Mouse (Mus musculus) bone marrow, adult 2 months (tissue): Measurements from ENCODE around the gene Tuft1.
"Not testable (repeated sequence)": the region's sequence is repeated elsewhere in the genome, so short reads cannot be mapped to it uniquely, and the experiment has no call there.

Experiments used
- CTCF ChIP-seq: fragments of 200-500 bp; IDR thresholded peaks from 2 replicates; pipeline ENCODE4 v1.5.1; 2011; ENCODE audit warnings: low read length, control low read depth; ENCODE audit not compliant: control insufficient read depth, insufficient read depth
- POLR2A ChIP-seq: fragments of 200-500 bp; IDR thresholded peaks from 2 replicates; pipeline ENCODE4 v1.6.1; 2011; ENCODE audit warnings: low read depth, mild to moderate bottlenecking, control low read depth, low read length, borderline replicate concordance; ENCODE audit not compliant: control insufficient read depth

DNA sequence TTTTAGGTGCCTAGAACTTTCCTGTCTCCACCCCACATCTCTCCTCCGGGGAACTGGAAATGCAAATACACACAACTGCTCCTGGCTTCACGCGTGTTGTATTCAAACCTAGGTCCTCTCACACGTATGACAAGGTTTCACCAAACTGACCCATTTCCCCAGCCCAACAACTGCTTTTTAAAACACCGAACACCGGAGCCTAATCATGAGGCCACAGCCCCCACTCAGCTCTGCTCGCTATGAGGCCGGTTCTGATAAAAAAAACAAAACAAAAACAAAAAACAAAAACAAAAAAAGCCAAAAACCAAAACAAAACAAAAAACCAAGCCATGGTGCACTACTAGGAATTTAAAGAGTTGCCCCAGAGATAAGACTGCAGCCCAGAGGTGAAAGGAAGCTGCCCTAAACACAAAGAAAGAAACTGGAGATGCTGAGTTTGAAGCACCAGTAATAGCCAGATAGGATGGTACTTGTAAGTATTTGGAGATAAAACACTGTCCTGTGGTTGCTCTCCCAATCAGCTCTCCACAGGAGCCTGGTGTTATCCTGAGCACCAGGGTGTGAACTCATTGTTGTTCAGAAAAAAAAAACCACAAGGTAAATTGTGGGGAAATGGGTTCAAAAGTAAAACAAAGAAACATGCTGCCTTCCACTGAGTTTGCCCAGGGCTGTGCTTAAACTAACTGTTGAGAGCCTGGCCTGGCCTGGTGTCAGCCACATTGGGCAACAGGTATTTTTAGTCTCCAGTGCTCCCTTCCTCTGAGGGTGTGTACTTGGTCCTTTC lies 27.5 kb upstream of the Tuft1 start:
- not testable (repeated sequence) for TF ChIP-seq CTCF, POLR2A
